Mouse (Mus musculus): ENCODE results near the gene Trhr2.

Gene Trhr2

DNA sequence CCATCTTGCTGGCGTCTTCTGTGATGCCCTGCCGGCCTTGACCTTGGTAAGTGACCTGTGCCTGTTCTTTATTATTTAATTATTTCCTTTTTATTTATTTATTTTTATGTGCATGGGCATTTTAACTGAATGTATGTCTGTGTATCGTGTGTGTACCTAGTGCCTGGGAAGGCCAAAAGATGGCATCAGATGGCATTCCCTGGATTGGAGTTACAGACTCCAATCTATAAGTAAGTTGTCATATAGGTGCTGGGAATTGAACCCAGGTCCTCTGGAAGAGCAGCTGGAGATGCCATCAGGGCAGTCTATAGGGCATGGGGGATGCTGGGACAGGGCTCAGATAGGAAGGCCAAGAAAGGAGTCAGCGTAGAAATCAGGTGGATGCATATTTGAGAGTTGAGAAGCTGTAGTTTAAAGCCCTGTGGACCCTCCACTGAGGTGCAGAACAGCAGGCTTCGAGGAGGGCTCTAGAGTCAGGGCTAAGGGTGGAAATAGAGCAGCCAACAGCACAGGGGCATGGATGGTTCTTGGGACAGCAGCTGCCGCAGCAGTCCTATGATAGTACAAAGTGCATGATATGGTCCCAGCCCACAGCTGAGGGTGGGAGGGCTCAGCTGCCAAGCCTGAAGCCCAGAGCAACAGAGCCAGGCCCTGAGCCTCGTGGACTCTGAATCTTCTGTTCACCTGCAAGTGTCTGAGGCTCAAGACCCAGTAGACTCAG, at the start of gene Trhr2:
TSS of gene Trhr2 (minus strand) at position 51 of the 721 bp plus-strand sequence.
- DNase-seq (ENCODE audit: low spot score): no peak

DNA sequence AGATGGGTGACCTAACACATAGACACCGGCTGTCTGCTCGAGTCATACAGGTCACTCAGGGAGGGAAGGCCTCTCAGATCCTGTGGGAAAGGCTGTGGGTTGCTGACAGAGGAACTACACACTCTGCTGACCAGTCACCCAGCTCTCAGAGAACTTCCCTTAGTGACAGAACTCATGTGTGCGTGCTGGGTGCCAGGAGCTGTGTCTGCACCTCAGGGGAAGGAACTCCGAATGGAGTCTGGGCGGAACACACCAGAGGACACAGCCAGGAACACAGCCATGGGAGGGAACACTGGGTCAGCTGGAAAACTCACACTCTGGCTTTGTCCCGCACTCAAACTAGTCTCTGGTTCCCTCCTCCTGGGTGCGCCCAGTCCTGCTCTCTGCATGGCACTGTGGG, 47.1 kb upstream of the Trhr2 start:
- no peak for DNase-seq (ENCODE audit: low spot score)

DNA sequence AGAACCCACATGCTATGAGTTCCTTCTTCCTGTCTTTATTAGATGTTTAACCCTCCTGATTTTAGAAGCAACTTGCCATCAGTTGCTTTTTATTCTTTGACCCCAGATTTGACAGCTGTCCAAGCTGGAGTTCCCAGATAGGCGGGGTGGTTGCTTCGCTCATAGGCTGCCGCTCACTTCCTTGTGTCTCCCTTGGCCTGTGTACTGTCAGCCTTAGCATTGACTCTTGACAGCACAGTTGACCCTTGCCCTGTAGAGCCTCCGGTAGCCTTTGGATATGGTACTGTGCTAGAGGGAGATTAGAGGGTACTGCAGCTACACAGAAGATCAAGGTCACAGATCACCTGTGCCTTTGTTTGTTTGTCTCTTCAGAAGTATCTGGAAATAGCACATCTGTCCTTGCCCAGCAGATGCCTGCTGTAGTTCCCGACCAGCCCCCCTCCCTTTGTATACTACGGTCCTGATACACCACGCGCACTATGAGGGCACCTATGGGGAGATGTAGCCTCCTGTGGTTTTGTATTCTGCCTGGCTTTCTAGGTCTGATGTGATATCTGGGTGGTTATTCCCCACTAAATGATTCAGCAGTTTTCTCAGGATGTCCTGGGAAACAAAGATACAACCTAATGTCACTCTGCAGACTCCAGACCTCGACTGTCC, 44.7 kb upstream of the Trhr2 start:
- no peak for DNase-seq (ENCODE audit: low spot score)

DNA sequence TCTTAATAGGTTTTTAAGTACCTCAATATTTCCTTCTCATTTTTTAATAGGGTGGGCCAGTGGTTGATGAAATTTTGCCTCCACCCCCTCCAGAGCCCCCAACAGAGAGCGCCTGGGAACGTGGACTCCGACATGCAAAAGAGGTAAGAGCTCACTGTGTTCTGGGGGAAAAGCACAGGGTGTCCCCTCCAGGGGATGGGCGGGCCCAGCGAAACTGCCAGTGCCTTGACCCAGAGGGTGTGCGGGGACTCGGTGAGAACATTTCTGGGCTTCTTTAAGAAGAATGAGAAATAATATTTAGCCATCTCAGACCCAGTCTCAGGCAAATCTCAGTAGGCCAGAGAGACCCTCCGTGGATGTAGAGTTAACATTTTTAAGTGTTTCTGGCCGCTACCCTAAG, 37.6 kb upstream of the Trhr2 start:
- no peak for DNase-seq (ENCODE audit: low spot score)

DNA sequence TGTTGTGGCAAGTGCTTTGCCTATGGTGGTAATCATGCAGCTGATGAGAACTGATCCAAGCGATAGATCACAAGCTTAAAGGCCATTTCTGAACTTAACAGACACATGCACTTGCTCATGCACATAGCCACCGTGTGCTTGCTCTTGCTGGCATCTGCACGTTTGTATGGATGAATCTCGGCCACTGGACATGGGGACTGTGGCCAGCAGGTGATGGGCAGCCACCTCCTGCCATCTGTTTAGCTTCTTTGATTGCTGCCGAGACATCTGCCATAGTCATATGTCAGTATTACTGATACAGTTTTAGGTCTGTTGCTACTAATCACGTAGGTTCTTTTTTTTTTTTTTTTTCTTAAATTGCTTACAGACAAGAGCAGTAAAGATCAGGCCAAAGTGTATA, 34.7 kb upstream of the Trhr2 start:
- no peak for DNase-seq (ENCODE audit: low spot score)

DNA sequence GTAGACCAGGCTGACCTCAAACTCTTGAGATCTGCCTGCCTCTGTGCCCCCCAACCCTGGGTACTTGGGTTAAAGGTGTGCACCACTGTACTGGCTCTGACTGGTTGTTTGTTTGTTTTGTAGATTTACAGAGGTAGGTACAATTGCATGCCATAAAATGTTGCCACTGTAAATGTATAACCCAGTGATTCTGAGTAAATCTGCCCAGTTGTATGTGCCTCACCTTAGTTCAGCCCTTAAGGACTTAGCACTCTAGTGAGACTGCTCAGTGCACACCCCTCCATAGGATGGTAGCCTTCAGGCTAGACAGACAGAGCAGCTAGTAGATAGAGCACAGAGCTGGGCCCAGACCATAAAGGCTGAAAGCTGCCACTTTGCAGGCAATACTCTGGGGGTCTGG, 33.2 kb upstream of the Trhr2 start:
- DNase-seq (ENCODE audit: low spot score): no peak

DNA sequence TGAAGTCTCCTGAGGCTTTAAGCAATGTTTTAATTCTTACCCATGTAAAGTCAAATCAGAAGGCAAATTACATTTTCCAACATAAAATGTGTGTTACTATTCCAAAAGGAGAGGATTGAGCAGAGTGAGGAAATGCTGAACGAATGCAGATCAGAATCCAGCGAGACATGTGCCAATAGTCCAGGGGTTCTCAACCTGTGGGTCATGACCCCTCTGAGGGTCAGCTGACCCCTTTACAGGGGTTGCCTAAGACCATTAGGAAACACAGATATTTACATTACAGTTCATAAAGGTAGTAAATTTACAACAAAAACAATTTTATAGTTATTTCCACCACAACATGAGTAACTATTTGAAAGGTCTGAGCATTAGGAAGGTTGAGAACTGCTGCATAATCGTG, 30.2 kb upstream of the Trhr2 start:
- DNase-seq (ENCODE audit: low spot score): no peak

DNA sequence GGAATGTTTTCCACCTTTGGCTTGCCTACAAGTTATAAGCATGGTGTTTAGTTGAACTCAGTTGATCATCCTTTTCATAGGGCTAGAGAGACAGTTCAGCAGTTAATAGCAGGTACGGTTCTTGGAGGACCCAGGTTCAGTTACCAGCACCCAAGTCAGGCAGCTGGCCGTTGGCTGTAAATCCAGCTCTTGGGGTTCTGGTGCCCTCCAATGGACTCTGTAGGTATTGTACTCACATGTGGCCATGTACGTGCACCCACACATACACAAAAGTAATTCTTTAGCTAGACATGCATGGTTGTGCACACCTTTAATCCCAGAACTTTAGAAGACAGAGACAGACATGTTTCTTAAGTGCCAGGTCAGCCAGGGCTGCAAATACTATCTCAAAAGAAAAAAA, 28.8 kb upstream of the Trhr2 start:
- no peak for DNase-seq (ENCODE audit: low spot score)

DNA sequence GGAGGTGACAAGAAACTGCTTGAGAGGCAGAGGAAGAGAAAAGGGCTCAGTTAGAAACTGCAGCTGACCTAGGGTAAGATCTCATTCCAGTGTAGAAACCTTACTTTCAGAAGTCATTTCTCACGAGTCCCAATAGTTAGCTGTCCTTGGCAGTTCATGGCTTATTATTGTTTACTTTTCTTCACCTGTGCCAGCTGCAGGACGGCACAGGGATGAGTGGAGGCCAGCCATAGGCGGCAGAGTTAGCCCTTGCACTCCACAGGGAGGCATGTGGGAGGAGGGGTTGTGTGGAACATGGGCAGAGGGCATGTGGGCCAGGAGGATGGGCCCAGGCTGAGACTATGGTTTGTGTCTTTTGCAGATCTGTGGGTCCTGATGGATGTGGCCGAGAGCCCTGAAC, 22.5 kb upstream of the Trhr2 start:
- no peak for DNase-seq (ENCODE audit: low spot score)

DNA sequence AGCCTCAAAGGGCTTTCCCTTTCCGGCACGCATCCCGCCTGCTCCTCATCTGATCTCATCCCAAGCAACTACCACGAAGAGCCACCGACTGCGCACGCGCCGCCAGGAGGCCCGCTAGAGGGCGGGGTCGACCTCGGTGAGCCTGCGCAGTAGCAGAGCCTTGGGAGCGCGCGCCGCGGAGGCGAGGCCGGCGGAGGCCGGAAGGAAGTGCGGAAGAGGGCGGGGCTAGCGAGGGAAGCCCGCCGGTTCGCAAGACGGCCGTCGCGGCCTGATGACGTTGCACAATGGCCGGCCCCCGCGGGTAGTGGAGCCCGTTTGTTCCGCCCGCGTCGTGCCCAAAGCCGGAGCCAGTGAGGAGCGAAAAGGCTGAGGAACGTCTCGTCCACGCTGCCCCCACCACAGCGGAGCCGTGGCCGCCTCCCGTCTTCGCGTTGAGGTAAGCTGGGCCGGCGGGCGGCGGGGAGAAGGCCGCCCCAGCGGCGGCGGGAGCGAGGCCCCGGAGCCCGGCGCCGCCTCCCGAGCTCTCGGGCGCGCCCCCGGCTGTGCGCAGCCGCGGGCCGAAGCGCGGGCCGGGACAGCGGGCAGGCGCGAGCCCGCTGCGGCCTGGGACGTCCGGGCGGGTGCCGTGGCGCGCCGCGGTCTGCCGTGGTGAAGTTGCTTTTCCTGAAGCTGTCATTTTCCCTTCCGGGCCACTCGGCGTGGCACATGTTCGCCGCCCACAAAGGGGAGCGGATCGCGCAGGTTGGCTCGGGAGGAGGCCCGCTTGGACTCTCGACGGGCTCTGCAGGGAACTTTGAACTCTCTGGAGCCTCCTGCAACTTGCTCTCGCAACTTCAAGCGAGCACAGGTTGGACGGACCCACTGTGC, 16.1 kb upstream of the Trhr2 start, which contains the start of gene Zc3h18:
TSS of gene Zc3h18 (plus strand) at position 245 of the 867 bp plus-strand sequence.
- peak; percentile 99 for DNase-seq (ENCODE audit: low spot score)

DNA sequence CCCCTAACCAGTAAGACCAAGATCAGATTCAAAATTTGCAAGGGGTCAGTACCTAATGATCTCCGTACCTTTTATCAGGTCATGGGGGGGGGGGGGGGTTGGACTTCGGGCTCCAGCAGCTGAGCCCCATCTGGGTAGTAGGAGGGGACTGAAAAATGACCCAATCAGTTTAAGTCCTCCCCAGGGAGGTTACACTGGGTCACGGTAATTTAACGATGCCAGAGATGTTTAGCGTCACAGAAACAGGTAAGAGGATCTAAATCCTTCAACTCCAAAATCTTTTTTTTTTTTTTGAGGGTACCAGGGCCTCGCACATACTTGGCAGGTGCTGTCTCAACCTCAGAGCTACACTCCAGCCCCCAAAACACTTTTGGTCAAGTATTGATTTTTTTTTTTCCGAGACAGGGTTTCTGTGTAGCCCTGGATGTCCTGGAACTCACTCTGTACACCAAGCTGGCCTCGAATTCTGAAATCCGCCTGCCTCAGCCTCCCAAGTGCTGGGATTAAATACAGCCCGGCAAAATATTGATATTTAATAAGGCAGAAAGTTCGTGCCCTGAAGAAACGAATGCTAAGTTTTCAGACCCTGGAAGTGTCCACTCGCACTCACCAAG, 15.3 kb upstream of the Trhr2 start:
- no peak for DNase-seq (ENCODE audit: low spot score)

DNA sequence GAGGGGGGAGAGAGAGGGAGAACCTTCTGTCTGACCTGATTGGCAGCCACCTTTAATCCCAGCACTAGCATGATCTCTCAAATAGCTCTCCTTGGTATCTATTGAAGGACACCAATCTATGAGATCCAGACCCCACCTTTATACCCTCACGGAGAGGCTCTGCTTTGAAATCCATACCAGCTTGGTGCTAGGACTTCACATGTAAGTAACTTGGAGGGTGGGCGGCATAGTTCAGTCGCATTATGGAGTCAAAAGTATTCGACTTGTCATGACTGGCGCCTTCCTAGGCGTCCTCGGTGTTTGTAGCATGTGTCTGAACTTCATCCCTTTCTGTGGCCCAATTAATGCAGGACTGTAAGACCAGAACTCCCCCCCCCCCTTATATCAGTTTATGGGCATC, 14.8 kb upstream of the Trhr2 start:
- DNase-seq (ENCODE audit: low spot score): no peak

DNA sequence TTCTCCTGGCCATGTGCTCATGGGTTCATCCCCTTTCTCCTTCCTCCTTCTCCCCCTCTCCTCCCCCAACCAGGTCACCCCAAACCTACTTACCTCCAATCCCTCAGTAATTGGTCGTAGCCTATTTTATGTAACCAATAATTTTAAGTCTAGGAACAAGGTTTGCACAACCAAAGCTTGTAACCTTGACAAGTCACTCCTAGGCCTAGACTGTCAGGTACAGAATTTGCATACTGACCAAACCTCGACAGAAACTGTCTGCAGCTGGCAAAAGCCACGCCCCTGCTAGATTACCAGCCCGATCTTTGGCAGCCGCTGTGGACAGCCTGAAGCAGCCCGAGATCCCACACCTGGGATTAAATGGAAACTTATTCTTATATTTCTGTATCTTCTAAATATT, 11.2 kb upstream of the Trhr2 start:
- DNase-seq (ENCODE audit: low spot score): no peak

DNA sequence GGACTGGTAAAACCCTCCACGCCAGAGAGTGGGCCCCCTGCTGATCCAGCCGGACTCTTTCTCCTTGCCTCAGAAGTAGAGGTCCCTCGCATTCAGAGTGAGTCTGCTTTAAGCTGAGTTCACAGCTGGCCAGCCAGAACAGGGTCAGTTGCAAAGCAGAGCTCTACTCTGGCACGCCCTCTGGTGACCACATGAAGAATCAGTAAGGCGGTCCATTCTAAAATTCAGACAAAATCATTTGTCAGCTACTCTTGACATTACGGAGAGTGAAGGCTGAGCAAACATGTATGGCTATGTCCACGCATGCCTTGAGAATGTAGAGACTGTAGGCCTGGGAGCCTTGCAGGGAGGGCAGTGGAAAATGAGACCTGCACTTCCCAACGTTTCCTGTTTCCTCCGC, 9.1 kb upstream of the Trhr2 start:
- peak; percentile 78 for DNase-seq (ENCODE audit: low spot score)

DNA sequence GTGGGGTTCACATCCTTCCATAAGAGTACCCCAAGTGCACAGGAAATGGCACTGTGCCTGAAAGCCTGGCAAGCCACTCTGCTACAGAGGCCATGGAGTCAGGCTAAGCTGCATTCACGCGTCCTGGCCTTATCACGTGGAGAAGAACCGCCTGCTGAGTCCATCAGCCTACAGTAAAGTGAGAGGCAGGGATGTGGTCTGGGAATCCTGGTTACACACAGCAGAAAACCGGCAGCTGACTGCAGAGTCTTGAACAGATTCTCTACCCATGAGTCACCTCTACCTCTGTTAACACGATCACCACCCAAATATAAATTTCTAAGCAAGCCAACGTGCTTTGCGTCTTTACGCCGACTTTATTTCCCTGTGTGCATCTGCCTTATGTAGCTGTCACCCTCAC, 7.9 kb upstream of the Trhr2 start:
- DNase-seq (ENCODE audit: low spot score): no peak

DNA sequence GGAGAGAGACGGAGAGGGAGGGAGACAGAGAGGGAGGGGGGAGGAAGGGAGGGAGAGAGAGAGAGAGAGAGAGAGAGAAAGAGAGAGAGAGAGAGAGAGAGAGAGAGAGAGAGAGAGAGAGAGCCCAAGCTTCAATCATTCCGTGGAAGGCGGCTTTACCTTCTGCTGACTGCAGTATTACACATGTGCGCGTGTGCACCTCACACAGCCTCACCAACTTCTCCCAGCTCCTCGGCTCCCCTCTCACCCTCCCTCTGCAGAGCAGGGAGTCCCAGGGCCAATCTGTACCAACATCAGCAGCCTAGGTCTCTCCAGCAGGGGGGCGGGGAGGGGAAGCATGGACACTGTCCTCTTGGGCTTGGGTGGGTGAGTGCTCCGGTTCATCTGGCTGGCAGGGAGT, 2.4 kb upstream of the Trhr2 start:
- no peak for DNase-seq (ENCODE audit: low spot score)

DNA sequence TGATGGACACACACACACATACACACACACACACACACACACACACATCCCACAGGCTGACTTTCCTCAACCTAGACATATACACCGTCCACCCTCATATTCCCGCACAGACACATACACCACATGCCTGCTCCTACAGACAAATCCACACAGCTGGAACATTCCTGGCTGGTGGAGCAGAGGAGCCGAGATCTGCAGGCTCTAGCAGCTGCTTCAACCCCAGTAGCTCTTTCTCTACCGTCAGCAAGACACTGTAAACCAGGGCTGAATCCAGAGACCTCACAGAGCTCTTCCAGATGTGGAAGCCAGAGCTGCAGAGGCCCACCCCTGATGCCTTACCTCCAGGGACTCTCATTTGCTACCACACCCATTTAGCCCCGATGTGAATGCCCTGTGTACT, 1.7 kb upstream of the Trhr2 start:
- no peak for DNase-seq (ENCODE audit: low spot score)

DNA sequence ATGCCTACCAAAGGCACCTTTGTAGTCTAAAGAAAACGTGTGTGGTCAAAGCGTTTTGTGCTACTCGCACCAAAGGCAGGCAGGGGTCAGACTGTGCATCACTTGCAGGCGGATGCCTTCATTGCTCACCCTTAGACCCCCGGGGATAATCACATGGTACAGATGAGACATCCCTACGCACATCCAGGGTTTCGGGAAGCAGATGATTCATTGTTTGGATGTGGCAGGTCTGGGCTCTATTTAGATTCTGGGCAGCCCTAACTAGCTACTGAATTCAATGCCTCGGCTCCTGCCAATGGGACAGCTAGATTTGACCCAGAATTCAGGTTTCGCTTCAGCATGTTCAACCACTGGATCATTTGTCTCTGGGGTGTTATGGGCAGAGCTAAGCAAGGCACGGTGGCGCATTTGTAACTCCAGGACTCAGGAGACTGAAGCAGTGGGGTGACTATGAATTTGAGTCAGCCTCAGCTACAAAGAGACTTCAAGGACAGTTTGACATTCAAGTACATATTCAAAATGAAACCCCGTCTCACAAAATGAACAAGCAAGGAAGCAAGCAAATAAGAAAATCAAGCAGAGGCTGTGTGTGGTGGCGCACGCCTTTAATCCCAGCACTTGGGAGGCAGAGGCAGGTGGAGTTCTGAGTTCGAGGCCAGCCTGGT, 1.3 kb downstream of the Trhr2 start:
- DNase-seq (ENCODE audit: low spot score): no peak

DNA sequence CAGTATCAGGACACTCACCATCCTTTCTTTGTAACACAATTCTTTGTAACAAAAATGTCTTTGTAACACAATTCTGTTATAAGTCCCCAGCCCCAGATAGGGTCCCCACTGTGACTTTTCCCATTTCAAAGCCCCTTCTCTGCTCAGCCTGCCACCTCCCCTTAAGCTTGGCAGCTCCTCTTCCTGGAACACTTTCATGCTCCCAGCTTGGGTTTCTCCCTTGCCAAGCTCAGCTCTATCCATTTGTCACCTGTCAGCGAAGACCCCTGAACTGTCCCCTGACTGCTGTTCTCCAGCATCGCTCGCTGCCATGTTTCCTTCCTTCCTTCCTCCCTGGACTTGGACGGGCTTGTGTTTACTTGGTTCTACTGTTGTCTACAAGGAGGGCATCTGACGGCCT, 2.9 kb downstream of the Trhr2 start:
- DNase-seq (ENCODE audit: low spot score): no peak

DNA sequence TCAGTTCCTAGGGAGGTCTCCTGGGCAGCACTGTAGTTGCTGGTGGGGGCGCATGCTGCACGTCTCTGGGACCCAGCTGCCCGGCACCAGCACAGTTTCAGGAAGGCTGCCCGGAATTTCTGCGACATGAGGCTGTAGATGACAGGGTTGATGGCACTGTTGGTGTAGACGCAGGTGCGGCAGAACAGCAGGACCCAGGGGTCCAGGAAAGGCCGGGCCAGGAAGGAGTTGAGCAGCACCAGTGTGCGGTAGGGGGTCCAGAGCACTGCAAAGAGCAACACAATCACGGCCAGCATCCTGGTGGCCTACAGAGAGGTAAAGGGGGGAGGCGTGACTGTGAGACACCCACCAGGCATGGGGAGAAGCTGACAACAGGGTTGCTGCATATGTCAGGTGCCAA, 3.3 kb downstream of the Trhr2 start:
- DNase-seq (ENCODE audit: low spot score): no peak

DNA sequence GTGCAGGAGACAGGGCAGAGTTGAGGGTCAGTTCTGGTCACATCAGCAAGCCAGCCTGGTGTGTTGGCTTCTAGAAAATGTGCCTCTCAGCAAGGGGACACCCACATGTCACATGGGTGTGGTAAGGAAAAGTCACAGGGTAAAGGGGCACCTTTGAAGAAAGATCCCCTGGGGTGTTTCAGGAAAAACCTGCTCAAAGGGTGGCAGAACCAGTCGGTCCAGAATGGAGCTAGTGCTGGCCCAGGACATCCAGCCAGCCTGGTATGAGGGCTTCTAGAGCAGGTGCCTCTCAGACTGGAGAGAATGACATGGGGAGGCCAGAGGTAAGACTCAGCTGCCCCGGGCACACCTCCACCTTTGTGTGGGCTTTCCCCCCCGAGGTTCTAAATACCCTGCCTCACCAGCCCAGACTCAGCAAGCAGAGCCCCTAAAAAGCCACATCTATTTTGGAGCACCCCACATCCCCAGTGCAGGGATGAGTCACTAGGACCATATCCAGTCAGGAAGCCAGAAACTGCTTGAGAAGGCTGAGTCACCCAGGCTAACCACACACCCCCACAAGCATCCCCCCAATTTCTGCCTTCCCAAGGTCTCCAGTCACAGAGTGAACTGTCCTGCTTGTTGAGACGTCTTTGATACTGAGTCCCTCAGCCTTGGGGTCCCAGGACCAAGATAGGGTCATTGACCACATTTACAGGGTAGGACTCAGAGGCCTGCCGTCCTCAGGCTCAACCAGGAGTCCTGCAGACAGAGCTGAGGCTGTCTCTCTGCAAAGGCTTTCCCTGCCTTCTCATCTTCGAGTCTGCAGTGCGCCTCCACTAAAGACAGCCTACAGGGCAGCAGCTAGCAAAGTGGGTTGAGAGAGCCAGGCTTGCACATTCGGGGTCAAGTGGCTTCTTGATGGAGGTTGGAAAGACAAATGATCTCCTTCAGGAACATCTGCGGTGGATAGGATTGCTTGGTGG, 4.6 kb downstream of the Trhr2 start:
- peak; percentile 60 for DNase-seq (ENCODE audit: low spot score)
